Mouse (Mus musculus) heart, postnatal 4 days (tissue): ENCODE results near the gene Large2. TPM values are rescaled to one million over a fixed set of nuclear protein-coding genes. Genes with fewer than 3 reads are reported as not detected.
A peak's percentile ranks its signal among the peaks of the same experiment; 100 is the strongest.

Source experiments
- DNase-seq: peaks from one replicate; pipeline ENCODE4 v3.0.0; 2021
- microRNA-seq, 2 experiments: library from miRNA; unstranded; fragments of <30 nt; microRNA quantifications; one replicate each; pipeline ENCODE4 v1.2.0; 2021 to 2022
- total RNA-seq, 2 experiments: library from RNA; stranded (reverse); gene quantifications; 2 replicates each; pipeline ENCODE4 v1.2.3; 2021

Gene Large2
- total RNA-seq, 2 experiments from 2014 or later, result 0.29 to 0.70 TPM

DNA sequence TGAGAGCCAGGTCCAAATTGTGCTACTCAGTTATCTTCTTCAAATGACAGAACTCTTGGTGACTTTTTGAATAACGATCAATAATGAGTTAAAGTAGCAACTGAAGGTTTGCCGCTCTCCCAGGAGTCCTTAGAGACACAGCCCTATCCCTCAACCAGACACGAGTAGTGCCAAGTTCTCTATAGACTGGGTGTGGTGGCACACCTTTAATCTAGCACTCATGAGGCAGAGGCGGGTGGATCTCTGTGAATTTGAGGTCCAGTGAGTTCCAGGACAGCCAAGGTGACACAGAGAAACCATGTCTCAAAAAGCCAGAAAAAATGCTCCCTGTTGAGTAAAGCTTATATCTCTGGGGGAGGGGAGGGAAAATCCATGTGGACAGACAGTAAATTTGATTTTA, 47.1 kb downstream of the Large2 start:
- no peak for DNase-seq

DNA sequence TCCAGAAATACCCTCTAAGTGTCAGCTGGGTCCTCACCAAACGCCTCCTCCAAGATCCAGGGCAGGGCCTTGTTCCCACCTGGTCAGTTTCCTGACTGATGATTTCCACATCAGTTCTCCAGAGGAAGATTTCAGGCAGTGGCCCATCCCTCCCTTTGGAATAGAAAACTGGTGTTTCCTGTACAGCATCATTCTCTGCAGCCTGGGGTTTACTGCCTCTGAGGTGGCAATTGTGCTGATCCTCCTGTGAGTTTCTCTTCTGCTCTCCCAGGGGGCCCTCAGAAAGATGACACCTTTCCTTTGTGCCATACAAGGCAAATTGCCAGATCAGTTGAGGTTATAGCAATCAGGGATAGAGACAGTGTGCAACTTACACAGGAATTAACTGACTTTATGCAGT, 48.4 kb downstream of the Large2 start:
- no peak for DNase-seq

DNA sequence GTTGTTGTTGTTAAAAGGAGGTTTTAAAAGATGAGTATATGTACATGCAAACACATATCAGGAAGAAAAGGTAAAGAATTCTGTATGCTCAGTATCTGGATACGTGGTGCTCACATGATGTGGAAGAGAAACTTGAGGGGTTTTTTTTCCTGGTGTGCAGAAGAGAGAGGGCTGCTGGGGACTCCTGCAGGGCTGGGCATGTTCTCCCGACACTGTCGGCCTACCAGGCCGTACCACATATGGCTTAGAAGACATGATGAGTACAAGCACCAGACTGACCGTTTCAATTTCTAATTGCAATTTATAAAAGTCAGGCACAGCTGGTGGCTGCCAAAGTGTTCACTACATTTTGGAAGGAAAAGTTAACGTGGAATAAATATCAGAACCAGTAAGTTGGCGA, 49.0 kb downstream of the Large2 start:
- DNase-seq, result no peak

DNA sequence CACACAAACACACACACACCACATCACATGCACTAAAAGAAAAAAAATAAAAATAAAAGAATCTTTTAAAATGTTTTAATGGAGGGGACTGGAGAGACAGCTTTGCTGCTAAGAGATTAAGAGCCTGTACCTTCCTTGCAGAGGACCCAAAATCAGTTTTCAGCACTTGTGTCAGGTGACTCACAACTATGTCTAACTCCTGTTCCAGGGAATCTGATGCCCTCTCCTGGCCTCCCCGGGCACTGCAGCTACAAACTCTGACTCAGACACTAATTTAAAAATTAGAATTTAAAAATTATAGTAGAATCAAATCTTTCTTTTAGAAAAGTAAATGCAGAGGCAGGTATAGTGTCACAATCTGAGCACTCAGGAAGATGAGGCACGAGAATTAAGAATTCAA, 52.0 kb downstream of the Large2 start:
- peak; percentile 46 for DNase-seq

DNA sequence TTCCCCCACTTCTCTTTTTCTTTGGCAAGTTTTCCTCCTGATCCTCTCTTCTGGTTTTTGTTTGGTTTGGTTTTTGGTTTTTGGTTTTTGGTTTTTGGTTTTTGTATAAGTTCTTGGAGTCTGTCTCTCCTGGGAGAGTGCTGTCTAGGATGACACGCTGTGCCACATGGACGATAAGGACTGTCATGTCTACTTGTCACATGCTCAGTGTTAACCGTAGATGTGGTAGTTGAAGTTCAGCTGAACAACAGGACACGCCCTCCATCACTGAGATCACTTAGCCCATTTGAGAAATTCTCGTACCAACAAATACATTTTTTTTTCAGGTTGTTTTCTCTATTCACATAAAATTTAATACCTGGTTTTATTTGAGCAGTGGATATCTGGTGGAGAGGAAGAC, 57.4 kb downstream of the Large2 start:
- no peak for DNase-seq

DNA sequence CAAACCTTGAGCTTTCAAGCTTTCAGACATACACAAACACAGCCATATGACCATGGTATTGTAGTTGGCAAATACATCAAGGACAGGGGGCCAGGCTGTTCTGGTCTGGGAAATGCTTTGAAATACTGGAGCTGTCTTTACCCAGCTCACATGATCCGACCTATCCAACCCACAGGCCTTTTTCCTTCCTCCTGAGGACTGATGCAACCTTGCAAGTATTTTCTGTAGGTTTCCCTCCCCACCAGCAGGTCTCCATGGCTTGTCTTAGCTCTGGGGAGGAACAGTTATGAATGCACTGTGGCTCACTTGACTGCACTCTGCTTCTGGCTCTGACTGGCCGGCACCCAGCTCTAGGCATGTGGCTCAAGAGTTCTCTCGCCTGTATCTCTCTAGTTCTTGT, 58.0 kb downstream of the Large2 start:
- no peak for DNase-seq

Small RNA genes lying within 50 kb of the gene (microRNA-seq; reads per million reads assigned to microRNA genes)
- 0 to 0.35 reads per million in 2 experiments for gene Mir7000

Other genes starting within 250 kb of the Large2 start
- 10 to 100 TPM; 20.8 to 22.2 TPM for gene Pex16, start 193 bp downstream of the Large2 start, total RNA-seq
- gene 1700029I15Rik, start 7.7 kb upstream of the Large2 start, total RNA-seq, result 1 to 10 TPM; 1.2 to 1.7 TPM
- 1 to 10 TPM; 7.9 to 8.1 TPM for gene Mapk8ip1, start 26.4 kb upstream of the Large2 start, total RNA-seq
- 10 to 100 TPM; 28.5 TPM for gene Cry2, start 59.2 kb upstream of the Large2 start, total RNA-seq
- gene Slc35c1, start 85.7 kb upstream of the Large2 start, total RNA-seq, result 1 to 10 TPM; 5.8 to 7.5 TPM
- 1 to 10 TPM; 3.9 to 4.8 TPM for gene Chst1, start 224.8 kb upstream of the Large2 start, total RNA-seq